Mouse (Mus musculus) midbrain, embryonic 15.5 days (tissue): ENCODE results near the gene Kcns1. TPM values are rescaled to one million over a fixed set of nuclear protein-coding genes. Genes with fewer than 3 reads are reported as not detected.

ENCODE experiments used
- ATAC-seq: fragments of 200-750 bp; cut with Nextera tagmentation; replicated peaks from 2 replicates; pipeline ENCODE4 v1.8.0; 2017; ENCODE audit warnings: moderate TSS enrichment
- H3K27ac ChIP-seq: fragments of 300-500 bp; sonication (generic); 2 replicates; pipeline ENCODE4 v1.5.1; 2015; ENCODE audit warnings: mild to moderate bottlenecking, inconsistent platforms
- H3K27me3 ChIP-seq: fragments of 300-500 bp; sonication (generic); replicated peaks from 2 replicates; pipeline ENCODE4 v1.6.1; 2015; ENCODE audit warnings: inconsistent platforms
- H3K36me3 ChIP-seq: fragments of 300-500 bp; sonication (generic); replicated peaks from 2 replicates; pipeline ENCODE4 v1.6.1; 2015; ENCODE audit warnings: inconsistent platforms
- H3K4me1 ChIP-seq: fragments of 300-500 bp; sonication (generic); 2 replicates; pipeline ENCODE4 v1.6.1; 2015; ENCODE audit warnings: inconsistent platforms
- H3K4me2 ChIP-seq: fragments of 300-500 bp; sonication (generic); 2 replicates; pipeline ENCODE4 v1.6.1; 2015; ENCODE audit warnings: inconsistent platforms, mild to moderate bottlenecking, moderate library complexity
- H3K4me3 ChIP-seq: fragments of 300-500 bp; sonication (generic); 2 replicates; pipeline ENCODE4 v1.5.1; 2015; ENCODE audit warnings: mild to moderate bottlenecking, inconsistent platforms
- H3K9ac ChIP-seq: fragments of 300-500 bp; sonication (generic); 2 replicates; pipeline ENCODE4 v1.6.1; 2015; ENCODE audit warnings: mild to moderate bottlenecking, inconsistent platforms
- H3K9me3 ChIP-seq: fragments of 300-500 bp; sonication (generic); 2 replicates; pipeline ENCODE4 v1.6.1; 2016; ENCODE audit warnings: inconsistent platforms
- WGBS: fragments of 180-500 bp; shearing (Covaris S2); methylation state at CpG from one replicate; pipeline ENCODE4 v1.1.7; 2015; ENCODE audit warnings: mixed read lengths; 5-methylcytosine and 5-hydroxymethylcytosine counted together
- polyA plus RNA-seq: library from polyadenylated mRNA; unstranded; fragments of >200 nt; fragmentation: Nextera tagmentation; extraction: Ambion mirVana; gene quantifications from 2 replicates; pipeline ENCODE4 v1.2.1, GENCODE M21; 2015

Kcns1 gene
- polyA plus RNA-seq, 1 experiment from 2014 or later = 1.3 TPM

DNA sequence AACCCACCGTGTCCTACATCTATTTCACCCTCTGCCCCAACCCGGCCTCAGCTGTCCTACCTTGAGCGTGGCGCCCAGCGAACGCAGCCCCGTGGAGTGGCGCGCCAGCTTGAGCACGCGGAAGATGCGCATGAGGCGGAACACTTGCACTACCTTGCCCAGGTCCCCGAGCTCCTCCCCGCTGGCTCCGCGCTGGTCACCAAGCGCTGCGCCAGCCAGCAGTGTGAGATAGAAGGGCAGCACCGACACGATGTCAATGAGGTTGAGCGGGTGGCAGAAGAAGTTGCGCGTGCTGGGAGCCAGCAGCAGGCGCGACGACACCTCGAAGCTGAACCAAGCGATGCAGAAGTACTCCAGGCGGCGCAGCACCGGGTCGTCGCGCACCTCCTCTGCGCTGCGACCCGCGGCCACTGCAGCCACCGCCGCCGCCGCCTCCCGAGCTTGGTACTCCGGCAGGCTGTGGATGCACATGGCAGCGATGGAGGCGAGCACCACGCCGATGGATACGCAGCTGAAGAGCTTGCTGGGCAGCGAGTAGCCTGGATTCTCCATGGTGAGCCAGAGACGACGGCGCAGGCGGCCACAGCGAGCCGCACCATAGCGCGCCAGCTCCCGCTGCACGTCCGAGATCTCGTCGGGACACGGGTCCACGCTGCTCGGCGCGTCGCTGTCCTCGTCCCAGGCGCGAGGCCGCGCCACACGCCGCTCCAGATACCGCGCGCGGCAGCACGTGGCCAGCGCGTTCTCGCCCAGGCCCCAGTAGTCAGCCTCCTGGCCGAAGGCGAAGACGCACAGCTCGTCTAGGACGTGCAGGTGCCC is 3.0 kb downstream of the Kcns1 start:
- H3K4me1 ChIP-seq = peaks cover 30% of the 10 kb centered on the region
- peak overlapping the region; percentile 40 for H3K4me3 ChIP-seq
- no peaks in the 10 kb centered on the region for H3K9me3 ChIP-seq
- H3K27ac ChIP-seq = no peak overlapping the region
- ATAC-seq = peak; percentile 85
- H3K36me3 ChIP-seq = no peaks in the 10 kb centered on the region
- H3K4me2 ChIP-seq = peak overlapping the region; percentile 62
- peak overlapping the region; percentile 16 for H3K9ac ChIP-seq
- 12% methylated on average over 83 of the region's 90 CpGs for WGBS
- H3K27me3 ChIP-seq = peaks cover 59% of the 10 kb centered on the region

DNA sequence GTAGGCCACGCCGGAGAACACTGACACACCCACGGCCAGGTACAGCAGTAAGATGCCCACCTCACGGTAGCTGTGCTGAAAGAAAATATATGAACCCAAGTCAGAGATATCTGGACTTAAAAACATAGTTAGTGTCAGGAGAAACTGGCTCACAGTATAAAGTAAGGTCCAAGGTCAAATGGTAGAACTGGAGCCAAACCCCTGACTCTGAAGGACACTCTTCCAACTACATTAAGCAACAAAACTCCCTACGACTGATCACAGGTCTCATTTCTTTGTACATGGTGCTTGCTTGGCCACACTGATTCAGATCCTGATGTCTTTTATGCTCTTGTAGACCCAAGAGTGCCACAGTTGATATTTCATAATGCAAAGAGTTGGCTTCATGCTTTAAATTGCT is 6.0 kb downstream of the Kcns1 start:
- Histone ChIP-seq H3K9ac (no peak overlapping the region), H3K27ac (no peak overlapping the region), H3K4me1 (peaks cover 13% of the 10 kb centered on the region), H3K36me3 (no peaks in the 10 kb centered on the region), H3K4me2 (no peak overlapping the region), H3K27me3 (peaks cover 40% of the 10 kb centered on the region), H3K4me3 (no peak overlapping the region), H3K9me3 (no peaks in the 10 kb centered on the region)
- 92% methylated on average over 5 of the region's 5 CpGs for WGBS
- ATAC-seq = no peak

DNA sequence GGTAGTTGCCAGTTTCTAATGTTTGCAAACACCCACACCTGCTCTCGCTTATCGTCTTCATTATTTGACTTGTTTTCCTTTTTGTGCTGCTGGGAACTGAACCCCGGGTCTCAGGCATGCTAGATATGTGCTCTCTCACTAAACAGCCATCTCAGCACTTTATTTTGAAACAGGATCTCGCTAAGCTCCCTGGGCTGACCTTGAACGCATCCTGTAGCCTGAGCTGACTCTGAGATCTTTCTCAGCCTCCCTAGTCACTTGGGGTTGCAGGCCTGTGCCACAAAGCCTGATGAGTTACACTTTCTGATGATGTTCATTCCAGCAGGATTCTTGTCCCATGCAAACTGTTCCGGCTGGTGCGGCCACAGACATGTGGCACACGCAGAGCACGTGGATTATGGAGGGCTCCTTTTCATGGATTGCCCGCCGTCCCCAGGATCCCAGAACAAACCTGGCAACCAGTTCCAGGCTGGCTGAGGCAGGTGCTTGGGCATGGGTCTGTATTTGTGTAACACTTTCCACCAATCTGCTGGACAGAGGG is 9.3 kb downstream of the Kcns1 start:
- H3K9me3 ChIP-seq = no peaks in the 10 kb centered on the region
- H3K36me3 ChIP-seq = no peaks in the 10 kb centered on the region
- WGBS = 85% methylated on average over 11 of the region's 11 CpGs
- no peaks in the 10 kb centered on the region for H3K4me1 ChIP-seq
- no peak overlapping the region for H3K4me3 ChIP-seq
- peaks cover 6% of the 10 kb centered on the region for H3K27me3 ChIP-seq
- ATAC-seq = no peak
- no peak overlapping the region for H3K9ac ChIP-seq
- no peak overlapping the region for H3K27ac ChIP-seq
- H3K4me2 ChIP-seq = no peak overlapping the region

DNA sequence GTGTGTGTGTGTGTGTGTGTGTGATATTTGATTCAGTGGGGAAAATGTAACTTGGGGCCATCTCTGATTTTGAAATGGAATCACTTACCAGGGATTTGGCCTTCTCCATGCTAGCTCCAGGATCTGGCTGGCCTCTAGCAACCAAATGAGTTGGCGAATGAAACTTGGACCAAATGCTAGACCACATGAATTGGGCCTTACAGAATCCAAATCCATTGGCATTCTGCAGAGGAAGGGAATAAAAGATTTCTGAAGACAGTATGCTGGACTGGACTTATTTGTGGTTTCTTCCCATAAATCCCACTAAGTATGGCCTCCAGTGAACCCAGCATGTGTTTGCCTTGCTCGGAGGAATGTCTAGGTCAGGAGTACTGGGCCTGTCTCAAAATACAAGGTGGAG is 12.1 kb downstream of the Kcns1 start:
- no peaks in the 10 kb centered on the region for H3K4me1 ChIP-seq
- H3K4me3 ChIP-seq = no peak overlapping the region
- H3K9ac ChIP-seq = no peak overlapping the region
- H3K27me3 ChIP-seq = no peaks in the 10 kb centered on the region
- no peak for ATAC-seq
- no peak overlapping the region for H3K4me2 ChIP-seq
- H3K9me3 ChIP-seq = no peaks in the 10 kb centered on the region
- H3K27ac ChIP-seq = no peak overlapping the region
- WGBS = 91% methylated on average over 2 of the region's 2 CpGs
- peaks cover 3% of the 10 kb centered on the region; the same call in 1 of the 2 replicates for H3K36me3 ChIP-seq

DNA sequence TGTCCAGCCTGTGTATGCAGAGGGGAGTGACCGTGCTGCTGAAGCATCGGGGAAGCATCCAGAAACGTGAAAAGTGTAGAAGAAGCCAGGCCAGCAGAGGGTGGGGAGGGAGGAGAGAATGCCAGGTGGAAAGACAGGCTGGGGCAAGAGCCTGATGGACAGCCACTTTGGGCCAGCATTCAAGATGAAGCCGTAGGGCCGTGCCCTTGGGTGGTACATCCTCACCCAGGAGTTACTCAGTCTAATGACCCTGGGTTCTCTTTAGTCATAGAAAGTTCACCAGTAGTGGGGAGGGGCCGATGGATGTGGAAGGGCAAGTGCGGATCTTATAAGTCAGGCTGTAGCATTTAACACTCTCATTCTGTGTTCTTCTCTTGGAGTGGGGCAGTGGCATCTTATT is 14.8 kb downstream of the Kcns1 start:
- Histone ChIP-seq H3K9ac (no peak overlapping the region), H3K4me2 (no peak overlapping the region), H3K27ac (no peak overlapping the region), H3K9me3 (no peaks in the 10 kb centered on the region), H3K36me3 (peaks cover 4% of the 10 kb centered on the region; the same call in 1 of the 2 replicates), H3K27me3 (no peaks in the 10 kb centered on the region), H3K4me1 (no peaks in the 10 kb centered on the region), H3K4me3 (no peak overlapping the region)
- 91% methylated on average over 7 of the region's 7 CpGs for WGBS
- no peak for ATAC-seq

DNA sequence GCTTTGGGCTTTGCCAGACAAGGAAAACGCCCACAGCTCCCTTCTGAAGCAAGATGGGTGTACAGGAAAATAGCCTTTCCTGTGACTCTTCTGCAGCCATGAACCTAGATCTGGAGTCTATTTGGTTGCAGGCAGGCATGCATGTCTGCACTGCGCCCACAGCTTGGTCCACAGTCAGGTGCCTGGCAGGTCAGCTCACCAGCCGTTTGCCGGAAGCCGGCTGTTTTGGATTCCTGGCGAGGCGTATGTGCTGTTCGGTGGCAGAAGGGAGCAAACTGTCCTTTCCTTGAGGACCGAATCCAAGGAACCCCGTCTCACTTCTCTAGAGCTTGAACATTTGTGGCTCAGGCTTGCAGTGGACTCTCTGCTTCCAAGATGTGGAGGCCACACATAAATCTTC is 16.9 kb downstream of the Kcns1 start:
- Histone ChIP-seq H3K4me3 (no peak overlapping the region), H3K9me3 (no peaks in the 10 kb centered on the region), H3K27ac (no peak overlapping the region), H3K4me1 (no peaks in the 10 kb centered on the region), H3K9ac (no peak overlapping the region), H3K4me2 (no peak overlapping the region), H3K36me3 (peaks cover 4% of the 10 kb centered on the region; the same call in 1 of the 2 replicates), H3K27me3 (no peaks in the 10 kb centered on the region)
- ATAC-seq = no peak
- 94% methylated on average over 10 of the region's 10 CpGs for WGBS

DNA sequence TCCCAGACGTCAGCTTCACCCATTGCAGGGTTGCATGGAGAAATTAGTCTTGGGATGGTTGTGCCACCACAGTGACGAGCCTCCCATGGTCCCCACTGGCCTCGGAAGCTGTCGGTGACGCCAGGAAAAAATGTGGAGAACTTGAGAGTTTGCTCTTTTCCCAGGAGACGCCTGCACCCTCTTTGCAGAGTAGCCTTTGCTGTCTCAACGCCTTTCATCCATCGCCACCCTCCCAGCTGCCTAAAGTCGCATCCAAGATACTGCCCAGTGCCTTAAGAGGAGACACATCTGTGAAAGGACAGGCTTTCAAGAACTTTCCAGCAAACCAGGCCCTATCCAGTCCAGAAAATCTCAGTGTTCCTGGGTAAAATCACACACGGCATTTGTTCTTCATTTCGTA is 18.6 kb downstream of the Kcns1 start:
- WGBS = 96% methylated on average over 11 of the region's 11 CpGs
- no peak for ATAC-seq
- H3K4me2 ChIP-seq = no peak overlapping the region

DNA sequence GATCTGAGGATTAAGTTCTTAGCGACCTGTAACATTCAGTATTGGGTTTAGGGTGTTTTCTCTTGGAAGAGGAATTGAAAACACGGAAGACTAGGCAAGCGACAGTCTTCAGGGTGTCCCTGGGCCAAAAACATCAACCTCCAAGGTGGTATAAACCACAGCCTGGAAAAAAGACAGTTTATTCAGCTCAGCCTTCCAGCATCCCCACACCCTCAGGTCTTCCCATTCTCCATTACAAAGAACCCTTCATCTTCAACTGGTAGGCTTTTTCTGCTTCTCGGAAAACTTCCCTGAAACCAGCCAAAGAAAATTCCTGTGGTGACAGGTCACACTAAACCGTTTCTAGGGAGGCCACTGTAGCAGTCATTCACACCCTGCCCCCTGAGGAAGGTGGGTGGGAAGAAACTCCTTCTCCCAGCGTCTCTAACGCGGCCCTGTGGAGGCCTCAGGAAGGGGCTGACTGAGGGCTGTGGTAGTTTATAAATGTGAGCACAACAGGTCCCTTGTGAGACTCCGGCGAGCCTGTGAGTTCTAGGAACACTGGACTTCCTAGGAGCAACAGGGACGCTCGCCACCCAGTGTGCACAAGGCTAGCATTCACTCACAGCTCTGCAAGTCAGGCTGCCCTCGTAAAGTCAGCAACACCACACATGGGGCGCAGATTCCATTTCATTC is 20.7 kb downstream of the Kcns1 start:
- WGBS = 48% methylated on average over 14 of the region's 14 CpGs
- H3K27ac ChIP-seq = no peak overlapping the region
- no peak overlapping the region for H3K9ac ChIP-seq
- H3K4me1 ChIP-seq = no peaks in the 10 kb centered on the region
- no peaks in the 10 kb centered on the region for H3K27me3 ChIP-seq
- no peak for ATAC-seq
- peaks cover 4% of the 10 kb centered on the region; the same call in 1 of the 2 replicates for H3K36me3 ChIP-seq
- no peak overlapping the region for H3K4me2 ChIP-seq
- H3K9me3 ChIP-seq = no peaks in the 10 kb centered on the region
- H3K4me3 ChIP-seq = no peak overlapping the region

More for the DNA sequence above, 18.6 kb downstream of the Kcns1 start:
- Histone ChIP-seq H3K4me1 (no peaks in the 10 kb centered on the region), H3K9me3 (no peaks in the 10 kb centered on the region), H3K36me3 (peaks cover 4% of the 10 kb centered on the region; the same call in 1 of the 2 replicates), H3K27me3 (no peaks in the 10 kb centered on the region), H3K9ac (no peak overlapping the region), H3K27ac (no peak overlapping the region), H3K4me3 (no peak overlapping the region)

DNA sequence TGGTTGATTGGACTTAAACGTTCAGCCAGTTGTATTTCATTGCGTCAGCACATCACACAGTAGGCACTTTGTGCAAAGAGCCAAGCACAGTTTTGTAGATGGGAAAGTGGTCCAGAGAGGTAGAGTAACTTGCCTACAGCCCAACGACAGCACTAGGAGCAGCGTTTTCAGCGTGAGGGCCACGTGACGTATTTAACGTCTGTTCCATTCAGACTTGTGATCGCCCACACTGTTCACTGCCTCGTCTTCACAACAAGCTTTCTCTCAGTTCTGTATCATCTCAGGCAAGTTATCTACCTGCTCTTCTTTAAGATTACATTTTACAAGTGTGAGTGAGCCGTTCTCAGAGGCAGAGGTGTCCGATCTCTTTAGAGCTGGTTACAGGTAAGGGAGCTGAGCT is 24.4 kb downstream of the Kcns1 start:
- no peaks in the 10 kb centered on the region for H3K27me3 ChIP-seq
- H3K4me1 ChIP-seq = no peaks in the 10 kb centered on the region
- H3K9ac ChIP-seq = no peak overlapping the region
- no peak for ATAC-seq
- H3K36me3 ChIP-seq = no peaks in the 10 kb centered on the region
- H3K27ac ChIP-seq = no peak overlapping the region
- H3K9me3 ChIP-seq = no peaks in the 10 kb centered on the region
- no peak overlapping the region for H3K4me2 ChIP-seq
- no peak overlapping the region for H3K4me3 ChIP-seq
- WGBS = 94% methylated on average over 12 of the region's 12 CpGs

DNA sequence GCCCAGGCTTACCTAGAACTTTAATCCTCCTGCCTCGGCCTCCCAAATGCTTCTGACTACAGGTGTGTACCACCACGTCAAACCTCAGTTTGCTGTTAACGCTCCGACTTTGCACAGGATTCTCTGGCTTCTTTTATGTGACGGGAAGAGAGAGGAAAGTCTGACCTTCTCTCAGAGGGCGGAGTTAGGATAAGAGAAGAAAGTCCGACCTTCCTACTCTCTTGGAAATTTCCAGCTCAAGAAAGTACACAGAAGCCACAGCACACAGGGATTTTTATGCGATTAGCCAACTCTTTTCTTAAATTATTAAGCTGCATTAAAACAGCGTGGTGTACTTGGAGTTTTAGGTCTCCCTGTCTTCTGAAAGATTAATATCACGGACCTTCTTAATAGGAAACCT is 26.4 kb downstream of the Kcns1 start:
- Histone ChIP-seq H3K4me1 (no peaks in the 10 kb centered on the region), H3K27me3 (no peaks in the 10 kb centered on the region), H3K4me2 (no peak overlapping the region), H3K9me3 (no peaks in the 10 kb centered on the region), H3K27ac (no peak overlapping the region), H3K36me3 (no peaks in the 10 kb centered on the region), H3K4me3 (no peak overlapping the region), H3K9ac (no peak overlapping the region)
- ATAC-seq = no peak
- WGBS = 79% methylated on average over 10 of the region's 10 CpGs

DNA sequence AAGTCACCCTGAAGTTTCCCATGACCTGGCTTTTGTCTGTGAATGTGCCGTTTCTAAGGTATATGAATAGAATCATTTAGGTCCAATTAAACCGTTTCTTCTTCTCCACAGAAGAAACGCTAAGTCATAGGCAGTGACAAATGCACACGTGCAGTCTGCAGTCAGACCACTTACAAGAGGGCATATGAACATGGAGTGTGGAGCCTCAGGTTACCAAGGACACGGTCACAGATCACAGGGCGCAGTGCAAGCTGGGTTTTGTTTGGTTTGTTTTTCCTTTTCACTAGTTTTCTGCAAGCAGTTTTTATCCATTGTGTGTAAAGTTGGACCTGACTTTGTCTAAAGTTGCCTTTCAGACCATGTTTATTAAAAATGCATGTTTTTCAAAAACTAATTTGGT is 26.9 kb downstream of the Kcns1 start:
- Histone ChIP-seq H3K27me3 (no peaks in the 10 kb centered on the region), H3K4me2 (no peak overlapping the region), H3K4me1 (no peaks in the 10 kb centered on the region), H3K4me3 (no peak overlapping the region), H3K27ac (no peak overlapping the region), H3K36me3 (no peaks in the 10 kb centered on the region), H3K9ac (no peak overlapping the region), H3K9me3 (no peaks in the 10 kb centered on the region)
- ATAC-seq = no peak
- WGBS = 58% methylated on average over 6 of the region's 6 CpGs

DNA sequence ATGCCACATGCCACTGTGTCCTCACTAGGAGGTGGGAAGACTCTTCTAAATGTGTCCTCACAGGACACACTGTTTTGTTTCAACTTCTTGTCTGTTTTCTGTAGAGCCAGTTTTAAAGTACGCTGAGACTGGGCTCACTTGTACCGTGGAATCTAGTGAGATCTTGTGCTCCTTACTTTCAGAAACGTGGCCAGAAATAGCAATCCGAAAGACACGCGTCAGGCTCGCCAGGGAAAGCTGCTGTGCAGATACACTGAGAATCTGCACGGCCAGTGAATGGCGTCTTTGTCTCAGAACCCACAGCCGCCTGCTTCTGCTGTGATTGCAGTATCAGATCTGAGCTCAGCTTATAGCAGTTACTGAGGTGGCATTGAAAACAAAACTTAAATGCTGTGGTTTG is 28.9 kb downstream of the Kcns1 start:
- H3K27me3 ChIP-seq = no peaks in the 10 kb centered on the region
- no peak overlapping the region for H3K4me3 ChIP-seq
- H3K9me3 ChIP-seq = no peaks in the 10 kb centered on the region
- H3K4me1 ChIP-seq = peaks cover 10% of the 10 kb centered on the region; the same call in 1 of the 2 replicates
- H3K27ac ChIP-seq = no peak overlapping the region
- no peaks in the 10 kb centered on the region for H3K36me3 ChIP-seq
- ATAC-seq = no peak
- WGBS = 65% methylated on average over 10 of the region's 10 CpGs
- no peak overlapping the region for H3K9ac ChIP-seq
- no peak overlapping the region for H3K4me2 ChIP-seq
